Mouse (Mus musculus) midbrain, embryonic 12.5 days (tissue): Measurements from ENCODE around the gene Asgr1. TPM values are rescaled to one million over a fixed set of nuclear protein-coding genes. Genes with fewer than 3 reads are reported as not detected.
A peak's percentile ranks its signal among the peaks of the same experiment; 100 is the strongest.

ENCODE experiments used
- microRNA counts: library from miRNA; unstranded; fragments of <30 nt; microRNA quantifications from one replicate; lab custom pipeline; 2017
- microRNA-seq: library from miRNA; unstranded; fragments of <30 nt; microRNA quantifications from one replicate; pipeline ENCODE4, GENCODE M21; 2017
- polyA plus RNA-seq: library from polyadenylated mRNA; unstranded; fragments of >200 nt; fragmentation: Nextera tagmentation; extraction: Ambion mirVana; gene quantifications from 2 replicates; pipeline ENCODE4 v1.2.1, GENCODE M21; 2016

The Asgr1 gene
- polyA plus RNA-seq, 1 experiment from 2014 or later = 0.89 TPM

MicroRNA genes within 50 kb of the gene (microRNA counts, 519-probe panel; counts per million panel counts)
- microRNA mmu-miR-324-3p (lab: Ali Mortazavi, UCI) (not detected), microRNA mmu-miR-324-5p (lab: Ali Mortazavi, UCI) (4,470 counts per million, percentile 32 among the panel's probes with 10 or more counts)

Small RNAs within 50 kb of the gene (microRNA-seq; reads per million reads assigned to microRNA genes)
- gene Mir324 = 4,823 reads per million, percentile 90 among the genes with 10 or more reads in this experiment

Other genes starting within 250 kb of the Asgr1 start
- 0.42 and 1.2 TPM in 2 replicates for gene Tmem102, start 248.5 kb upstream of the Asgr1 start, polyA plus RNA-seq
- not detected in 2 replicates for gene Gm39566, start 238.8 kb upstream of the Asgr1 start, polyA plus RNA-seq
- gene Spem2, start 235.6 kb upstream of the Asgr1 start, polyA plus RNA-seq = not detected in 2 replicates
- gene Spem1, start 231.9 kb upstream of the Asgr1 start, polyA plus RNA-seq = 0.46 TPM in 1 of 2 replicates, not detected in the other
- 14.2 and 14.6 TPM in 2 replicates for gene Nlgn2, start 216.3 kb upstream of the Asgr1 start, polyA plus RNA-seq
- gene Tmem256, start 215.6 kb upstream of the Asgr1 start, polyA plus RNA-seq = 284 and 302 TPM in 2 replicates
- gene Plscr3, start 207.7 kb upstream of the Asgr1 start, polyA plus RNA-seq = 62.9 and 70.1 TPM in 2 replicates
- 0.19 and 0.21 TPM in 2 replicates for gene Tnk1, start 195.4 kb upstream of the Asgr1 start, polyA plus RNA-seq
- not detected in 2 replicates for gene Tmem95, start 176.1 kb upstream of the Asgr1 start, polyA plus RNA-seq
- gene Kctd11, start 172.7 kb upstream of the Asgr1 start, polyA plus RNA-seq = 2.7 and 3.3 TPM in 2 replicates
- gene Acap1, start 158.5 kb upstream of the Asgr1 start, polyA plus RNA-seq = 0.50 and 0.73 TPM in 2 replicates
- gene 2810408A11Rik, start 153.1 kb upstream of the Asgr1 start, polyA plus RNA-seq = 21.8 and 23.2 TPM in 2 replicates
- 17.4 and 19.3 TPM in 2 replicates for gene Neurl4, start 153.0 kb upstream of the Asgr1 start, polyA plus RNA-seq
- gene Gps2, start 140.2 kb upstream of the Asgr1 start, polyA plus RNA-seq = 93.1 and 97.6 TPM in 2 replicates
- gene Eif5a, start 132.1 kb upstream of the Asgr1 start, polyA plus RNA-seq = 1,395 and 1,465 TPM in 2 replicates
- 5.0 and 5.6 TPM in 2 replicates for gene Ybx2, start 118.3 kb upstream of the Asgr1 start, polyA plus RNA-seq
- gene Slc2a4, start 105.9 kb upstream of the Asgr1 start, polyA plus RNA-seq = 8.9 and 9.9 TPM in 2 replicates
- 2.9 and 3.7 TPM in 2 replicates for gene Cldn7, start 89.3 kb upstream of the Asgr1 start, polyA plus RNA-seq
- gene Ctdnep1, start 72.9 kb upstream of the Asgr1 start, polyA plus RNA-seq = 21.4 and 27.5 TPM in 2 replicates
- gene Elp5, start 71.6 kb upstream of the Asgr1 start, polyA plus RNA-seq = 127 and 131 TPM in 2 replicates
- gene Gabarap, start 62.9 kb upstream of the Asgr1 start, polyA plus RNA-seq = 552 and 567 TPM in 2 replicates
- gene Phf23, start 58.3 kb upstream of the Asgr1 start, polyA plus RNA-seq = 89.4 and 96.5 TPM in 2 replicates
- gene Dvl2, start 53.5 kb upstream of the Asgr1 start, polyA plus RNA-seq = 45.3 and 49.2 TPM in 2 replicates
- gene Acadvl, start 38.7 kb upstream of the Asgr1 start, polyA plus RNA-seq = 50.7 and 57.9 TPM in 2 replicates
- 23.9 and 30.2 TPM in 2 replicates for gene Dlg4, start 37.1 kb upstream of the Asgr1 start, polyA plus RNA-seq
- not detected in 2 replicates for gene Asgr2, start 38.6 kb downstream of the Asgr1 start, polyA plus RNA-seq
- 0.47 and 1.0 TPM in 2 replicates for gene Mgl2, start 76.2 kb downstream of the Asgr1 start, polyA plus RNA-seq
- gene Clec10a, start 102.1 kb downstream of the Asgr1 start, polyA plus RNA-seq = 0.58 and 1.3 TPM in 2 replicates
- gene Slc16a11, start 158.7 kb downstream of the Asgr1 start, polyA plus RNA-seq = 1.9 and 2.8 TPM in 2 replicates
- 19.0 and 19.5 TPM in 2 replicates for gene Slc16a13, start 167.0 kb downstream of the Asgr1 start, polyA plus RNA-seq
- gene Bcl6b, start 175.7 kb downstream of the Asgr1 start, polyA plus RNA-seq = 5.2 and 5.4 TPM in 2 replicates
- gene 0610010K14Rik, start 183.8 kb downstream of the Asgr1 start, polyA plus RNA-seq = 210 and 213 TPM in 2 replicates
- gene Gm21988, start 185.7 kb downstream of the Asgr1 start, polyA plus RNA-seq = 10.5 and 12.4 TPM in 2 replicates
- gene Rnasek, start 185.8 kb downstream of the Asgr1 start, polyA plus RNA-seq = 172 and 188 TPM in 2 replicates
- gene Alox12, start 201.3 kb downstream of the Asgr1 start, polyA plus RNA-seq = 1.7 and 1.8 TPM in 2 replicates